Mouse (Mus musculus) midbrain, embryonic 14.5 days (tissue): ENCODE results near the gene Scarf1. TPM values are rescaled to one million over a fixed set of nuclear protein-coding genes. Genes with fewer than 3 reads are reported as not detected.

Experiments used
- ATAC-seq: fragments of 200-750 bp; cut with Nextera tagmentation; 2 replicates; pipeline ENCODE4 v1.8.0; 2017; ENCODE audit warnings: moderate number of reproducible peaks, moderate library complexity; ENCODE audit not compliant: low FRiP score, low TSS enrichment
- DNase-seq: peaks from one replicate; pipeline ENCODE4 v3.0.0-alpha.2; 2015
- H3K27ac ChIP-seq: fragments of 300-500 bp; sonication (generic); replicated peaks from 2 replicates; pipeline ENCODE4 v1.5.1; 2014; ENCODE audit warnings: mild to moderate bottlenecking, low read depth, low read length, moderate library complexity
- H3K27me3 ChIP-seq: fragments of 300-500 bp; sonication (generic); 2 replicates; pipeline ENCODE4 v1.6.1; 2014; ENCODE audit warnings: low read length, control low read depth, mixed read lengths; ENCODE audit not compliant: control insufficient read depth, insufficient read depth
- H3K36me3 ChIP-seq: fragments of 300-500 bp; sonication (generic); 2 replicates; pipeline ENCODE4 v1.6.1; 2014; ENCODE audit warnings: low read length, control low read depth; ENCODE audit not compliant: control insufficient read depth, insufficient read depth
- H3K4me1 ChIP-seq: fragments of 300-500 bp; sonication (generic); 2 replicates; pipeline ENCODE4 v1.6.1; 2014; ENCODE audit warnings: mild to moderate bottlenecking, antibody characterized with exemption, low read length, control low read depth; ENCODE audit not compliant: control insufficient read depth, insufficient read depth
- H3K4me2 ChIP-seq: fragments of 300-500 bp; sonication (generic); 2 replicates; pipeline ENCODE4 v1.6.1; 2014; ENCODE audit warnings: mild to moderate bottlenecking, low read length, moderate library complexity
- H3K4me3 ChIP-seq: fragments of 300-500 bp; sonication (generic); replicated peaks from 2 replicates; pipeline ENCODE4 v1.5.1; 2014; ENCODE audit warnings: low read depth, low read length
- H3K9ac ChIP-seq: fragments of 300-500 bp; sonication (generic); replicated peaks from 2 replicates; pipeline ENCODE4 v1.6.1; 2014; ENCODE audit warnings: mild to moderate bottlenecking, low read length, moderate library complexity
- H3K9me3 ChIP-seq: fragments of 300-500 bp; sonication (generic); 2 replicates; pipeline ENCODE4 v1.6.1; 2016; ENCODE audit warnings: low read length, control low read depth, mixed read lengths; ENCODE audit not compliant: control insufficient read depth
- WGBS: fragments of 180-500 bp; shearing (Covaris S2); extraction: QIAGEN DNeasy Blood & Tissue Kit; methylation state at CpG from one replicate; pipeline ENCODE4 v1.1.7; 2014; 5-methylcytosine and 5-hydroxymethylcytosine counted together
- polyA plus RNA-seq: library from polyadenylated mRNA; unstranded; fragments of >200 nt; fragmentation: Nextera tagmentation; extraction: Ambion mirVana; gene quantifications from 2 replicates; pipeline ENCODE4 v1.2.1, GENCODE M21; 2014

The Scarf1 gene
- polyA plus RNA-seq, 1 experiment from 2014 or later, result 3.6 TPM

DNA sequence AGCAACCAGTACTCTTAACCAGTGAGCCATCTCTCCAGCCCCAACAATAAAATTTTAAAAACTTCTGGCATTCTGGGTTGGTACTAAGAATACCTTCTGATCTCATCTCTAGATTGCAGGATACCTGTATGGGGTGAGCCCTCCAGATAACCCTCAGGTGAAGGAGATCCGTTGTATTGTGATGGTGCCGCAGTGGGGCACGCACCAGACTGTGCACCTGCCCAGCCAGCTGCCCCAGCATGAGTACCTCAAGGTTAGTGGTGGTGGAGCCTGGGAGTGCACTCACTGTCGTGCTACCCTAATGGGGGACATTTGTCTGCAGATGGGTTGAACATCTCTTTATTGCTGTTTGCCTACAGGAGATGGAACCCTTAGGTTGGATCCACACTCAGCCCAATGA is 5.2 kb upstream of the Scarf1 start:
- DNase-seq, result no peak
- Histone ChIP-seq H3K9ac (no peak overlapping the region), H3K4me3 (no peak overlapping the region), H3K9me3 (no peaks in the 10 kb centered on the region), H3K27me3 (no peaks in the 10 kb centered on the region), H3K4me2 (no peak overlapping the region), H3K4me1 (0 out of 2 replicates have a peak, but pooled peaks cover 10% of the 10 kb centered on the region), H3K27ac (no peak overlapping the region), H3K36me3 (peaks cover 68% of the 10 kb centered on the region)
- WGBS, result 95% methylated on average over 4 of the region's 4 CpGs
- ATAC-seq, result no peak

GRCm38 (mm10) chr11:75508904-75509303 is 4.4 kb upstream of the Scarf1 start:
- ATAC-seq, result no peak
- no peaks in the 10 kb centered on the region for H3K27me3 ChIP-seq
- whole genome bisulfite sequencing, result 86% methylated on average over 8 of the region's 8 CpGs
- no peak overlapping the region for H3K9ac ChIP-seq
- H3K4me3 ChIP-seq, result no peak overlapping the region
- DNase-seq, result no peak
- no peak overlapping the region for H3K27ac ChIP-seq
- H3K4me2 ChIP-seq, result no peak overlapping the region
- H3K4me1 ChIP-seq, result 0 out of 2 replicates have a peak, but pooled peaks cover 10% of the 10 kb centered on the region
- H3K9me3 ChIP-seq, result no peaks in the 10 kb centered on the region
- peaks cover 61% of the 10 kb centered on the region for H3K36me3 ChIP-seq

DNA sequence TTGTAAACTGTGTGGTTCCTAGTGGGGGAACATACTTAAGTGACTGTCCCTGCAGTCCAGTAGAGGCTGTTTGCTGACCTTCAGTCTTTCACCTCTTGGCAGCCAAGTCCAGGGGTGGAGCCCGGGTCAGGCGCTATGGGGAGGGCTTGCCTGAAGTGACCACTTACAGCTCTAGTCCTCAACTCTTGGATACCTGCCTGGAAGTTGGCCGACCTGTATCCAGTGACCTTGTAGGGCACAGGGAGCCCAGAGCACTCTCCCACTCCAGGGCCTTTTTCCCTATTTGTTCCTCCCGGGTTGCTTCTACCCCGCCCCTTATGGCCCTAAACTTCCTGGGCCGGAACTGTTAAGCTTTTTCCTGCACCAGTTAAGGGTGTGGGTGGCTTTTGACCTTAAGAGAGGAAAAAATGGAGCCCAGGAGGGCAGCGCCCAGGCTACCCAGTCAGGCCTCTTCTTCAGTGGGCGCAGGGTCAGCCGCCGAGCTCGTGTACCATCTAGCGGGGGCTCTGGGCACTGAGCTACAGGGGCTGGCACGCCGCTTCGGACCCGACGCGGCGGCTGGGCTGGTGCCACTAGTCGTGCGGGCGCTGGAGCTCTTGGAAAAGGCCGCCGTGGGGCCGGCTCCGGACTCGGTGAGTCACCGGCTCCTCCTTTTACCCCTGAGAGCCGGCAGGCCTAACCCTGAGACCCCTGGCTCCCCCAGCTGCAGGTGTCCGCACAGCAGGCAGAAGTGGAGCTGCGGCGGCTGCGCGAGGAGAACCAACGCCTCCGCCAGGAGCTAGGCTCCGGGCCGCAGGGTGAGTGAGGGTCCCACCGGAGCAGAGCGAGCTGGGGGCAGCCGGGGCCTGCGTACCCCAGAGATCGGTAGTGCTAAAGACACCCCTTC is 3.4 kb upstream of the Scarf1 start, which contains the start of gene Rilp:
Gene Rilp, plus strand, starts transcription at position 354 of the 886 bp plus-strand sequence.
- H3K36me3 ChIP-seq, result peaks cover 50% of the 10 kb centered on the region
- DNase-seq (peak; percentile 82), ATAC-seq (peak; percentile 82)
- H3K27ac ChIP-seq, result peak within 1 kb of the TSS; percentile 78
- 0 out of 2 replicates have a peak, but pooled peaks cover 10% of the 10 kb centered on the region for H3K4me1 ChIP-seq
- H3K27me3 ChIP-seq, result no peaks in the 10 kb centered on the region
- 3% methylated on average over 43 of the region's 43 CpGs for WGBS
- no peaks in the 10 kb centered on the region for H3K9me3 ChIP-seq
- H3K4me3 ChIP-seq, result peak within 1 kb of the TSS; percentile 47
- H3K9ac ChIP-seq, result peak within 1 kb of the TSS; percentile 66
- peak within 1 kb of the TSS; percentile 95 for H3K4me2 ChIP-seq

- H3K4me3 ChIP-seq, result peak overlapping the region; percentile 47
- peaks cover 44% of the 10 kb centered on the region for H3K36me3 ChIP-seq
- H3K4me1 ChIP-seq, result 0 out of 2 replicates have a peak, but pooled peaks cover 10% of the 10 kb centered on the region
- DNase-seq (peak; percentile 94), ATAC-seq (peak; percentile 88)
- no peaks in the 10 kb centered on the region for H3K9me3 ChIP-seq
- peak overlapping the region; percentile 95 for H3K4me2 ChIP-seq
- peak overlapping the region; percentile 78 for H3K27ac ChIP-seq
- no peaks in the 10 kb centered on the region for H3K27me3 ChIP-seq
- WGBS, result 2% methylated on average over 24 of the region's 24 CpGs
- peak overlapping the region; percentile 66 for H3K9ac ChIP-seq
These were observed 2.7 kb upstream of the Scarf1 start for GRCm38 (mm10) chr11:75510627-75510993.

- Histone ChIP-seq H3K4me2 (no peak overlapping the region), H3K4me1 (0 out of 2 replicates have a peak, but pooled peaks cover 10% of the 10 kb centered on the region), H3K27me3 (no peaks in the 10 kb centered on the region), H3K27ac (no peak overlapping the region), H3K36me3 (peaks cover 38% of the 10 kb centered on the region), H3K4me3 (no peak overlapping the region), H3K9ac (no peak overlapping the region), H3K9me3 (no peaks in the 10 kb centered on the region)
- no peak for ATAC-seq
- WGBS, result 82% methylated on average over 6 of the region's 6 CpGs
- no peak for DNase-seq
These were observed 2.1 kb upstream of the Scarf1 start for GRCm38 (mm10) chr11:75511213-75511612.

GRCm38 (mm10) chr11:75512301-75513018 is 880 bp upstream of the Scarf1 start:
- no peaks in the 10 kb centered on the region for H3K9me3 ChIP-seq
- H3K27me3 ChIP-seq, result no peaks in the 10 kb centered on the region
- ATAC-seq, result no peak
- no peak overlapping the region for H3K27ac ChIP-seq
- H3K4me1 ChIP-seq, result 0 out of 2 replicates have a peak, but pooled peaks cover 10% of the 10 kb centered on the region
- WGBS, result 82% methylated on average over 9 of the region's 9 CpGs
- H3K4me2 ChIP-seq, result no peak overlapping the region
- H3K36me3 ChIP-seq, result peaks cover 27% of the 10 kb centered on the region
- no peak for DNase-seq
- H3K9ac ChIP-seq, result no peak overlapping the region
- H3K4me3 ChIP-seq, result no peak overlapping the region

DNA sequence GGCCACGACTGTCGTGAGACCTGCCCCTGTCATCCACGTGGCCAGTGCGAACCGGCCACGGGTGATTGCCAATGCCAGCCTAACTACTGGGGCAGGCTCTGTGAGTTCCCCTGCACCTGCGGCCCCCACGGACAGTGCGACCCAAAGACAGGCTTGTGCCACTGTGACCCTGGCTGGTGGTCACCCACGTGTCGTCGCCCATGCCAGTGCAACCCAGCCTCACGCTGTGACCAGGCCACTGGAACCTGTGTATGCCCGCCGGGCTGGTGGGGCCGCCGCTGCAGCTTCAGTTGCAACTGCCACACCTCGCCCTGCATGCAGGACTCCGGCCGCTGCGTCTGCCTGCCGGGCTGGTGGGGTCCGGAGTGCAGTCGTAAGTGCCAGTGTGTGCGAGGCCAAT is 1.8 kb downstream of the Scarf1 start:
- H3K9me3 ChIP-seq, result no peaks in the 10 kb centered on the region
- H3K27ac ChIP-seq, result no peak overlapping the region
- H3K36me3 ChIP-seq, result 0 out of 2 replicates have a peak, but pooled peaks cover 4% of the 10 kb centered on the region
- 92% methylated on average over 25 of the region's 25 CpGs for WGBS
- ATAC-seq (no peak), DNase-seq (no peak)
- H3K4me2 ChIP-seq, result no peak overlapping the region
- H3K9ac ChIP-seq, result no peak overlapping the region
- no peaks in the 10 kb centered on the region for H3K27me3 ChIP-seq
- no peak overlapping the region for H3K4me3 ChIP-seq
- H3K4me1 ChIP-seq, result 0 out of 2 replicates have a peak, but pooled peaks cover 2% of the 10 kb centered on the region

DNA sequence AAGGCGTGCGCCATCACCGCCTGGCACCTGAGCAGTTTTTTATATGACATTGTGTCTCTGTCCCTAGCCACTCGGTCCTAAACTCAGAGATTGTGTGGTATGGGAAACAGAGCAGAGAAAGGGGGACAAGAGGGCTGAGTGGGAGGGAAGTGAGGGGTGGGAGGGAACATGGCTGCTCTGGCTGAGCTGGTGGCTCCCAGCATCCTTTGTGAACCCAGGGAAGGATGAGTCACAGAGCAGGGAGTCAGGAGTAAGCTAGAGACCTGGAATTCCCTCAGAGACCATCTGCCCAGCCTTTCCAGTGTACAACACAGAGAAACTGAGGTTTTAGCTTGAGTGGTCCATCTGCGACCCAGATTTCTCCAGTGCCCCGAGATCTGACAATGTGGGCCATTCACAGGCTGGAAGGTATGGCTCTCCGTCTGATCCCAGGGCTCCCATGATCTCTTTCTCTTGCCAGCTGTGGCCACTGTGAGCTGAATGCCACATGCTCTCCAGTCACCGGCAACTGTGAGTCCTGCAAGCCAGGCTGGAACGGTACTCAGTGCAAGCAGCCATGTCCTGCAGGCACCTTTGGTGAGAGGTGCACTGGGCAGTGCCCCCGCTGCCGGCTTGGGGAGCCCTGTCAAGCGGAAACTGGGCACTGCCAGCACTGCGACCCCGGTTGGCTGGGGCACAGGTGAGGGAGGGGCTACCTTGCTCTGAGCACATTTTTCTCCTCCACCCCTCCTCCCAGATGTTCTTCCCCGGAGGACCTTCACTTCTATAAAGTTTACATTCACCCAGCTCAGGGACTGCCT is 6.7 kb downstream of the Scarf1 start:
- DNase-seq (no peak), ATAC-seq (no peak)
- no peaks in the 10 kb centered on the region for H3K4me1 ChIP-seq
- H3K9ac ChIP-seq, result no peak overlapping the region
- H3K9me3 ChIP-seq, result no peaks in the 10 kb centered on the region
- no peak overlapping the region for H3K4me3 ChIP-seq
- no peaks in the 10 kb centered on the region for H3K27me3 ChIP-seq
- H3K27ac ChIP-seq, result no peak overlapping the region
- H3K36me3 ChIP-seq, result no peaks in the 10 kb centered on the region
- no peak overlapping the region for H3K4me2 ChIP-seq
- 79% methylated on average over 15 of the region's 15 CpGs for WGBS
